Mouse (Mus musculus): ENCODE measurements at regions not wholly inside any gene's neighbourhood (a gene's known extent, or its start where the extent isn't known, plus 50 kb on each side); places are given as distances from the start of the nearest gene placed in this dataset.
"Not testable (repeated sequence)": the region's sequence is repeated elsewhere in the genome, so short reads cannot be mapped to it uniquely, and the experiment has no call there.

DNA sequence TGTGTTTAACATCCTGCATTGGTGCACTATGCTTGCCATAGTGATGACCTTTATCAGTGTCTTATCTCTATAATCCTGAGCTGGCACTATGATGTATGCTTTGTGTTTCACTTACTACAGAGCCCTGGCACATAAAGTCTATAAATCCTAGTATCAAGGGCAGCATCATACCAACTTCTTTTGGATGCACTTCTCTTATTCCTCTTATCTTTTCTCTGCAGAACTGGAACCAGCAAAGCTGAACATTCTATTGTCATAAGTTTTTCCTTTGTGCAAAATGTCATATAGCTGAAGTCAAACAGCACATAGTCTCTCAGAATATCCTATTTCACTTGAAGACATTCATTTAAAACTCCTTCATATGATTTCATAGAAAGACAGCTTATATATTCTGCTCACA, 563.3 kb upstream of the Foxg1 start:
- no peaks in the 10 kb centered on the region for H3K9me3 ChIP-seq (replicated peaks)
- H3K4me2 ChIP-seq = no peak overlapping the region
- no peak overlapping the region for H3K4me3 ChIP-seq (replicated peaks)
- H3K27me3 ChIP-seq (replicated peaks) = no peaks in the 10 kb centered on the region
- H3K9ac ChIP-seq (replicated peaks) = no peak overlapping the region
- ATAC-seq (ENCODE audit: low FRiP score) = no peak
- H3K4me1 ChIP-seq = no peaks in the 10 kb centered on the region
- H3K36me3 ChIP-seq = no peaks in the 10 kb centered on the region
- H3K27ac ChIP-seq (replicated peaks) = no peak overlapping the region

DNA sequence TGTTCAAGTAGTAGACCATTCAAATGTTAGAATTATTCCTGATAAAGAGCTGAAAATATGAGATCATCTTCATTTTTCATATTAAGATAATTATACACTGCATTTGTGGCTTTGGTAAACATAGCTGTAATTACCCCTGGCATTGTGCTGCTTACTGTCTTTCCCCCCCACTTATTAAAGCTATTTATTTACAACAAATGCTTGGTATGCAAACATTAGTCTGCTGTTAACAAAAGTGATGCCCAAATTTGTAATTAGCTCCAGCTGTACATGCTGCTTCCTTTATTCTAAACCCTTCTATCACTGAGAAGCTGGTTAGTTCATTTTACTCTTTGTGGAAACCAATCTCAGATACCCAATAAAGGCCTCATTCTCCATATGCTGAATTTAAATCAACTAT, 562.3 kb upstream of the Foxg1 start:
- Histone ChIP-seq H3K27ac (replicated peaks) (no peak overlapping the region), H3K4me3 (replicated peaks) (no peak overlapping the region), H3K9ac (replicated peaks) (no peak overlapping the region), H3K36me3 (no peaks in the 10 kb centered on the region), H3K9me3 (replicated peaks) (no peaks in the 10 kb centered on the region), H3K4me2 (no peak overlapping the region), H3K27me3 (replicated peaks) (no peaks in the 10 kb centered on the region), H3K4me1 (no peaks in the 10 kb centered on the region)
- peak; percentile 38; the same call in 1 of the 2 replicates for ATAC-seq (ENCODE audit: low FRiP score)

DNA sequence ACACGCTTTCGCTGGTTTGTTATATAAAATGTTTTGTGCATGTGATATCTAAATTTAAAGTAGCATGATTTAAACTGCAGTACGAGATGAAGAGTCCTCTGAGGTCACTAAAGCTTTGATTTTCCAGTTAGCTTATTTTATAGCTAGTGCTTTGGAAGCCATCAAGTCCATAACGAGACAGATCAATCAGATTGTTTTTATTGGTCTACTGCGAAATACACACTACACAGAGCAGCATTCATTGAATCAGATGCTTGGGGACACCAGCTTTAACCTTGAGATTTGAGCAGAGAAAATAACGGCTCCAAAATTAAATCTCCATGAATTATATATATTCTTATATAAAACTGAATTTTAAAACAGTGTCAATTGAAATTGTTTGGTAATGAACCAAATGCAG, 556.2 kb upstream of the Foxg1 start:
- Histone ChIP-seq H3K27me3 (replicated peaks) (no peaks in the 10 kb centered on the region), H3K27ac (replicated peaks) (no peak overlapping the region), H3K9me3 (replicated peaks) (no peaks in the 10 kb centered on the region), H3K9ac (replicated peaks) (no peak overlapping the region), H3K36me3 (no peaks in the 10 kb centered on the region), H3K4me2 (no peak overlapping the region), H3K4me1 (0 out of 2 replicates have a peak, but pooled peaks cover 2% of the 10 kb centered on the region), H3K4me3 (replicated peaks) (no peak overlapping the region)
- 30% methylated on average over 6 of the region's 6 CpGs for WGBS
- peak; percentile 59; the same call in 1 of the 2 replicates for ATAC-seq (ENCODE audit: low FRiP score)

DNA sequence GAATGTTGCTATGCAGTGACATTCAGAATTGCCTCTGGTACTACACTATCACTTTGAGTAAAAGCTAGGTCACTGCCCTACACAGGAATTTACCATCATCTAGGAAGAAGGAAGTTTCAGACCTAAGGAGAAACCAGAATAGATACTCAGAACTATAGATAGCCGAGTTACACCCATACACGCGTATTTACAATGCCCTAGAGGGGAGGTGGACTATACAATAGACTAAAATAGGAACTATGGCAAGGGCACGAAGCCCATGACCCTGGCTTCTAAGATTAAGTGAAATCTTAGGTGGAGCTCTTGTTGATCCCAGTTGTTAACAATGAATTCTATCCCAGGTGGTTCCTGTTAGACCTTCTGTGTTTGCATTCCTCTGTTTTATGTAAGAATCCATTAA, 529.1 kb upstream of the Foxg1 start:
- H3K9me3 ChIP-seq (replicated peaks); H3K27me3 ChIP-seq (replicated peaks); H3K4me1 ChIP-seq; ATAC-seq (ENCODE audit: low FRiP score); H3K9ac ChIP-seq (replicated peaks); H3K27ac ChIP-seq (replicated peaks); H3K4me2 ChIP-seq; H3K4me3 ChIP-seq (replicated peaks); H3K36me3 ChIP-seq: not testable (repeated sequence)
- 86% methylated on average over 4 of the region's 4 CpGs for WGBS

DNA sequence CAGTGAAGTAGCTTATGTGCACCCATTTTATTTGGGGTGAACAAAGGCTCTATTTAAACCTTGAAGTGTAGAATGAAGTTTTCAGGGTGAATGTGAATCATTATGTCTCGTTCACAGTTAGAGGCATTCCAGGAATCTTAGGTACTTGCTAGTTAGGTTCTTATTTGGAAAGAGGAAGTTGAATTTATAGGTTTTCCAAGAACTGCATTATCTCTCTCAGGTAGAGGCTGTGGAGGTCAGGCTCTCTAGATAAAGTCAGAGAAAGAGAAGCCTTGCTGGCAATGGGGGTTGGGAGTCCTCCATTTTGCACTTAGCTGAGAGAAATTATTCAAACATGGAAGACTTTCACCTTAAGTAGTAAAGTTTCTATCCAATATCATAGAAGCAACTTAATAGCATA, 528.4 kb upstream of the Foxg1 start:
- no peak overlapping the region for H3K4me3 ChIP-seq (replicated peaks)
- no peak overlapping the region for H3K9ac ChIP-seq (replicated peaks)
- no peak for ATAC-seq (ENCODE audit: low FRiP score)
- H3K27me3 ChIP-seq (replicated peaks) = no peaks in the 10 kb centered on the region
- no peak overlapping the region for H3K4me2 ChIP-seq
- H3K9me3 ChIP-seq (replicated peaks) = no peaks in the 10 kb centered on the region
- H3K4me1 ChIP-seq = no peaks in the 10 kb centered on the region
- H3K36me3 ChIP-seq = no peaks in the 10 kb centered on the region
- H3K27ac ChIP-seq (replicated peaks) = no peak overlapping the region
- 78% methylated on average over 1 of the region's 1 CpGs for WGBS

DNA sequence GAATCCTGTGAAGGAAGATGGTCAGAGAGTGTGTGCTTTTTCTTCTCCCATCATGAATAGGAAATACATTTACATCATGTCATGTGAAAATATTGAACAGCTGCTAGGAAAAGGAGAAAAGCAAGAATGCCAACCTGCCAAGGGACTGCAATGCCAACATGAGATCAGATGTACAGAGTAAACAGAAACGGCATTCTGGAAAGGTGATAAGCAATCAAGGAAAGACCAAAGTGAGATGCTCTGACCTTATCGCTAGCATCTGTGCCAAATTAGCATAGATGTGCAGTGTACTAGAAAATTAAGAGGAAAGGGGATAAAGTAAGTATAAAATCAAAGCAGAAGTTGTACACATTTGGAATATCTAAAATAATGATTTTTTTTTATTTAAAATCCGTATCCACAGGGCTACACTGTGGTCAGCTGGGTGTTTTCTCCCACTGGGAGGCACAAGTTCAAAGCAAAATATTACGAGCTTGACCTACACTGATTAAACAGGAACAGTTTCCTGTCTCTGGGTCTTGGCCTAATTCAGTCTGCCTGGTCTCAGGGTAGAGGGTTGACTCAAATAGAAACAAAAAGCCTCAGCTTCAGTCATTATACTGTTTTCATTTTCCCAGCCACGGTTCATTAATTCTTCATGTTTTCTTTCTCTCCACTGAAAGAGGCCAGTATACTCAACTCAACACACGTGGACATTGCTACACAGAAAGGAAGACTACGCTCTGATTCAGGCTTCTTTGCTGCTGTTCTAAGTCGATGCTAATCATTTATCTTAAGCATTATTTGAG, 504.0 kb upstream of the Foxg1 start:
- Histone ChIP-seq H3K36me3 (no peaks in the 10 kb centered on the region), H3K9me3 (replicated peaks) (no peaks in the 10 kb centered on the region), H3K4me2 (no peak overlapping the region), H3K9ac (replicated peaks) (no peak overlapping the region), H3K4me1 (0 out of 2 replicates have a peak, but pooled peaks cover 4% of the 10 kb centered on the region), H3K4me3 (replicated peaks) (no peak overlapping the region), H3K27me3 (replicated peaks) (no peaks in the 10 kb centered on the region), H3K27ac (replicated peaks) (0 out of 2 replicates have a peak overlapping the region, but pooled peaks have one; percentile 9)
- no peak for ATAC-seq (ENCODE audit: low FRiP score)
- 40% methylated on average over 8 of the region's 8 CpGs for WGBS

Data from neural tube, embryonic 15.5 days (tissue).